Mouse (Mus musculus) stomach, embryonic 14.5 days (tissue): ENCODE data around the gene Wap. TPM values are rescaled to one million over a fixed set of nuclear protein-coding genes. Genes with fewer than 3 reads are reported as not detected.

Experiments
- ATAC-seq: fragments of 200-750 bp; cut with Nextera tagmentation; 2 replicates; pipeline ENCODE4 v1.8.0; 2017; ENCODE audit warnings: low read depth, moderate TSS enrichment; ENCODE audit not compliant: insufficient number of reproducible peaks, insufficient read depth, low FRiP score
- H3K27ac ChIP-seq: fragments of 300-500 bp; sonication (generic); 2 replicates; pipeline ENCODE4 v1.5.1; 2014; ENCODE audit warnings: mild to moderate bottlenecking, low read length, moderate library complexity, mixed read lengths
- H3K27me3 ChIP-seq: fragments of 300-500 bp; sonication (generic); 2 replicates; pipeline ENCODE4 v1.6.1; 2014; ENCODE audit warnings: low read length, control low read depth, mixed read lengths; ENCODE audit not compliant: control insufficient read depth, insufficient read depth
- H3K36me3 ChIP-seq: fragments of 300-500 bp; sonication (generic); 2 replicates; pipeline ENCODE4 v1.6.1; 2014; ENCODE audit warnings: mild to moderate bottlenecking, control low read depth, low read length, moderate library complexity, mixed read lengths; ENCODE audit not compliant: control insufficient read depth, insufficient read depth
- H3K4me1 ChIP-seq: fragments of 300-500 bp; sonication (generic); 2 replicates; pipeline ENCODE4 v1.6.1; 2014; ENCODE audit warnings: low read length, control low read depth, mixed read lengths; ENCODE audit not compliant: control insufficient read depth, insufficient read depth
- H3K4me2 ChIP-seq: fragments of 300-500 bp; sonication (generic); replicated peaks from 2 replicates; pipeline ENCODE4 v1.6.1; 2014; ENCODE audit warnings: low read depth, low read length, control low read depth
- H3K4me3 ChIP-seq: fragments of 300-500 bp; sonication (generic); 2 replicates; pipeline ENCODE4 v1.5.1; 2014; ENCODE audit warnings: low read depth, low read length, control low read depth
- H3K9ac ChIP-seq: fragments of 300-500 bp; sonication (generic); replicated peaks from 2 replicates; pipeline ENCODE4 v1.6.1; 2014; ENCODE audit warnings: low read depth, mild to moderate bottlenecking, control low read depth, low read length, moderate library complexity, mixed read lengths
- H3K9me3 ChIP-seq: fragments of 300-500 bp; sonication (generic); 2 replicates; pipeline ENCODE4 v1.6.1; 2016; ENCODE audit warnings: low read depth, low read length, control low read depth; ENCODE audit not compliant: control insufficient read depth
- WGBS: fragments of 180-500 bp; shearing (Covaris S2); extraction: QIAGEN DNeasy Blood & Tissue Kit; methylation state at CpG from one replicate; pipeline ENCODE4 v1.1.7; 2014; 5-methylcytosine and 5-hydroxymethylcytosine counted together
- polyA plus RNA-seq: library from polyadenylated mRNA; unstranded; fragments of >200 nt; fragmentation: Nextera tagmentation; extraction: Ambion mirVana; gene quantifications from 2 replicates; pipeline ENCODE4 v1.2.1, GENCODE M21; 2014

Wap gene
- polyA plus RNA-seq, 1 experiment from 2014 or later: not detected

GRCm38 (mm10) chr11:6589838-6590237 lies 48.6 kb downstream of the Wap start:
- H3K4me3 ChIP-seq: no peak overlapping the region
- H3K4me1 ChIP-seq: no peaks in the 10 kb centered on the region
- H3K4me2 ChIP-seq: no peak overlapping the region
- peaks cover 62% of the 10 kb centered on the region for H3K36me3 ChIP-seq
- H3K9ac ChIP-seq: no peak overlapping the region
- H3K27me3 ChIP-seq: no peaks in the 10 kb centered on the region
- H3K9me3 ChIP-seq: no peaks in the 10 kb centered on the region
- no peak overlapping the region for H3K27ac ChIP-seq
- no peak for ATAC-seq
- WGBS: 87% methylated on average over 7 of the region's 7 CpGs

DNA sequence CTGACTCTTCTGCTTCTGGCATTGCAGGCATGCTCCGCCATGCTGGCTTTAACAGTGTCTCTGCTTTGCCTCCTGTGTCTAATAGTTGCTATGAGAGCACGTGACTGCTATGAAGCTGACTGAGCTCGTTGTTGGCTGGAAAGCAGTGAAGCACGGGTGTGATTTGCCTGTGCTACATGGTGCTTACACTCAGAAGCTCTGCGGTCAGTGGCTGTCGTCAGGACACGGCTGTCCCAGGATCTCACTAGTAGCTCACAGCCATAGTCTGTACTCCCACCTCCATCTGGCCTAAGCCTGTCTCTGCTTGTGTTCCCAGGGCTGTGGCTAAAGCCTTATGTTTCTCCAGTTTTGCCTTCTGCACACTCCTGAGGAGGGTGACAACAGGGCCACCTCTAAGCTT lies 50.1 kb downstream of the Wap start:
- H3K36me3 ChIP-seq: peaks cover 59% of the 10 kb centered on the region

GRCm38 (mm10) chr11:6587249-6587940 lies 51.0 kb downstream of the Wap start:
- Histone ChIP-seq H3K36me3 (peaks cover 52% of the 10 kb centered on the region), H3K27me3 (no peaks in the 10 kb centered on the region), H3K27ac (no peak overlapping the region), H3K4me1 (no peaks in the 10 kb centered on the region), H3K4me2 (no peak overlapping the region), H3K4me3 (no peak overlapping the region), H3K9me3 (no peaks in the 10 kb centered on the region), H3K9ac (no peak overlapping the region)
- ATAC-seq: no peak
- 92% methylated on average over 7 of the region's 7 CpGs for WGBS

More for the DNA sequence above, 50.1 kb downstream of the Wap start:
- H3K4me3 ChIP-seq: no peak overlapping the region
- no peak overlapping the region for H3K4me2 ChIP-seq
- H3K27me3 ChIP-seq: no peaks in the 10 kb centered on the region
- H3K27ac ChIP-seq: no peak overlapping the region
- no peaks in the 10 kb centered on the region for H3K4me1 ChIP-seq
- H3K9me3 ChIP-seq: no peaks in the 10 kb centered on the region
- H3K9ac ChIP-seq: no peak overlapping the region
- WGBS: 93% methylated on average over 7 of the region's 7 CpGs
- no peak; the same call in 1 of the 2 replicates for ATAC-seq

DNA sequence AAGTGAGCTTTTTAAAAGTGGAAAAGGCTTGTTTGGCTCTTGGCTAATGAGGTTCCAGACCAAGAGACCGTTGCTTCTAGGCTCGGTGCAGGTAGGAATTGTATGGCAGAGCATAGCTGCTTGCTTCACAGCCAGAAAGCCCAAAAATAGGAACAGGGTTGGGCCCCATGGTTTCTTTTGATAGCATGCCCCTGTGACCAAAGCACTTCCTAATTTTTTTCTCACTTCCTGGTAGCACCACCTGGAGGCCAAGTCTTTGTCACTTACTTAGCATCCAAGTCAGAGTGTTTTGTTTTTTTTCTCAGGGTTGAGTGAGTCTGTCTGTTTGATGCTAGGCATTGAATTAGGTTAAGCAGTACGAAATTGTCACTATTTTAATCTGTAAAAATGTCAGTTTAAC lies 51.8 kb downstream of the Wap start:
- Histone ChIP-seq H3K27ac (no peak overlapping the region), H3K27me3 (no peaks in the 10 kb centered on the region), H3K4me2 (no peak overlapping the region), H3K4me3 (no peak overlapping the region), H3K36me3 (peaks cover 47% of the 10 kb centered on the region), H3K9ac (no peak overlapping the region), H3K4me1 (no peaks in the 10 kb centered on the region), H3K9me3 (no peaks in the 10 kb centered on the region)
- no peak for ATAC-seq
- 85% methylated on average over 3 of the region's 3 CpGs for WGBS

DNA sequence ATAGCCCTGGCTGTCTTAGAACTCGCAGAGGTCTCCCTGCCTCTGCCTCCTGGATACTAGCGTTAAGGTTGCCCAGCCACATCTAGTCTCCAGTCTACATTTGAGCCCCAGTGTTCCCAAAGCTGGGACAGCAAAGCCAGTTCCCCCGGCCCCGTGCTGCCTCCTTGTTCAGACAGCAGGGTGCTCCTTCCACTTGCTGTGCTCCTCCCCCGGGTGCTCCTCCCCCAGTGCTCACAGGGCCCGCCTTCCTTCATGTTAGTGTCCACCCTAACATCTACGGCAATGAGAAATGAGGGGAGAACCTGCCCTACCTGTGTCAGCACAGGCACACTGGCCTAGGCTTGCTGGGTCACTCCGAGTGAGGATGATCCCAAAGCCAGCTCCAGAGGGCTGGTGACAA lies 52.7 kb downstream of the Wap start:
- H3K36me3 ChIP-seq: peaks cover 42% of the 10 kb centered on the region
- H3K4me3 ChIP-seq: no peak overlapping the region
- H3K4me1 ChIP-seq: no peaks in the 10 kb centered on the region
- no peak overlapping the region for H3K4me2 ChIP-seq
- H3K27ac ChIP-seq: no peak overlapping the region
- ATAC-seq: no peak
- H3K9ac ChIP-seq: no peak overlapping the region
- WGBS: 89% methylated on average over 8 of the region's 8 CpGs
- H3K27me3 ChIP-seq: no peaks in the 10 kb centered on the region
- no peaks in the 10 kb centered on the region for H3K9me3 ChIP-seq

Other genes starting within 250 kb of the Wap start
- 12.6 and 14.3 TPM in 2 replicates for gene Zmiz2, start 249.6 kb downstream of the Wap start, polyA plus RNA-seq
- 5,529 and 5,614 TPM in 2 replicates for gene Ppia, start 223.2 kb downstream of the Wap start, polyA plus RNA-seq
- gene H2afv, start 194.2 kb downstream of the Wap start, polyA plus RNA-seq: 524 and 623 TPM in 2 replicates
- 34.6 and 35.5 TPM in 2 replicates for gene Purb, start 162.7 kb downstream of the Wap start, polyA plus RNA-seq
- 1.1 and 1.3 TPM in 2 replicates for gene Myo1g, start 117.7 kb downstream of the Wap start, polyA plus RNA-seq
- 82.8 and 86.2 TPM in 2 replicates for gene Ccm2, start 91.8 kb downstream of the Wap start, polyA plus RNA-seq
- 6.1 and 9.2 TPM in 2 replicates for gene Nacad, start 32.6 kb downstream of the Wap start, polyA plus RNA-seq
- gene Tbrg4, start 12.6 kb downstream of the Wap start, polyA plus RNA-seq: 37.1 TPM in 2 replicates
- gene Ramp3, start 19.9 kb upstream of the Wap start, polyA plus RNA-seq: 8.5 and 8.7 TPM in 2 replicates
- gene Gm11983, start 199.0 kb upstream of the Wap start, polyA plus RNA-seq: not detected in 2 replicates